Mouse (Mus musculus) embryo, embryonic 10 days (tissue): ENCODE data around the gene Zfp961.
"Not testable (repeated sequence)": the region's sequence is repeated elsewhere in the genome, so short reads cannot be mapped to it uniquely, and the experiment has no call there.

Source experiments
- DNase-seq: peaks from one replicate; pipeline ENCODE4 v3.0.0-alpha.2; 2015; ENCODE audit warnings: low spot score

Zfp961 gene

GRCm38 (mm10) chr8:71950482-71951221 lies at the start of gene Zfp961:
Gene Zfp961, plus strand, starts transcription at chr8:71951038.
- peak; percentile 99 for DNase-seq

- DNase-seq, result not testable (repeated sequence)
These were observed 47.8 kb upstream of the Zfp961 start for GRCm38 (mm10) chr8:71903084-71903483.

GRCm38 (mm10) chr8:71906809-71907208 lies 44.0 kb upstream of the Zfp961 start:
- no peak for DNase-seq

DNA sequence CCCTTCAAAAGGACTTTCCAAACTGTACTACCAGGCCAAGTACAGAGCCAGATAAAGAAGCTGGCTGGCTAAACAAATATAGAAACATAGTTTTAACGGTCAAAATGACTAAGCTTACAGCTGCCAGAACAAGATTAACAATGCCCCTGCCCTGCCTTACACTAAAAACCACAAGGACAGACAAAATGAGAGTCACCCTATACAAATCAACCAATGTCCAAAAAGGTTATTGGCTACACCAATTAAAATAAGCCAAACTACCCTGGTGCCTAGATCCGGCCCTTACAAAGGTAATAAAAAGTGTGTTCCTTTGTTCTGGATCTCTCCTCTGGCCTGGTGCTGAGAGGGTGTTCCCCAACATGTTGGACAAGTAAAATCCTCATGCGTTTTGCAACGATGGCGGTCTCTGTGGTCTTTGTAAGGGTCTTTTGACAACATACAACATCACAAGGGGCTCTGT lies 43.0 kb upstream of the Zfp961 start:
- no peak for DNase-seq

DNA sequence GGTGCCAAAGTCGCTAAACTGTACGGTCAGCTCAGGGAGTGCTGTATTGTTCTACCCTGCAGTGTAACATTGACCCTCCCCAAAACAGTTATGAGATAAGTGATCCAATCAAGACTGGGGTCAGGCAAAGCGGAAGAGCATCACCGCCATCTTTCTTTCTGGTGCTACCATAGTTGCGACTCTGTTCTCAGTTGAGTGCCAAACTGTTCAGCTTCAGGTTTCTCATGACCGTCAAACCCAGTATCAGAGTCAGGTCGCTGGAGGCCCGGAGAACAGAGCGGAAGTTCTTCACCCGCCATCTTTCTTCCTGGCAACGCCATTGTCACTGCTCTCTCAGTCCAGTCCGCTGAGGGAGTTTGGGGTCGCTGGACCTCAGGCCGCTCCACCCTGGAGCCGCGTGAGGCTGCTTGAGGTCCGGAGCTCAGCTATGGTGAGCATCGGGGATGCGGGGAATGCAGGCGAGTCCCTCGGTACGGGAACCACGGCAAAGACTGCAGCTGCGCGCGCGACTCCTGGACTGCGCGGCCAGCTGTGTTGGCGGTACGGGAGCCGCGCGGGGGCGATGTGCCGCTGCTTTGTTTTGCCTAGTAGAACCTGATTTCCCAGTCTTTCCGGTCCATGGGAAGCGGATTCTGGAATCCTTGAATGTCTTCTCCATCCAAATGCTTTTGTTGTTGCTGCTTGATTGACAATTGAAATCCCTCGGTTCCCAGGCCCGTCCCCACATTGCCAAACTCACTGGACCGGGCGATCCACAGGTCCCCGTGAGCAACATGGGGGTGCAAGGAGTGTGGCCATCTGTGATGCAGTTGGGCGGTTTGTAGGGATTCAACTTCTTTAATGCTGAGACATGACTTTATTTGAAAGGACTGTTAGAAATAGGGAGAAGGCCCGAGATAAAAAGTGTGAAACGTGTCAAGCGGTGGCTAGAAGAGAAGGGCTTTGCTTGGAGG lies 42.3 kb upstream of the Zfp961 start, which contains the start of the genes Zfp882 and Zfp617:
TSS of gene Zfp882 (plus strand) at position 300 of the 953 bp plus-strand sequence.
TSS of gene Zfp617 (plus strand) at position 327 of the 953 bp plus-strand sequence.
- DNase-seq, result peak; percentile 90

DNA sequence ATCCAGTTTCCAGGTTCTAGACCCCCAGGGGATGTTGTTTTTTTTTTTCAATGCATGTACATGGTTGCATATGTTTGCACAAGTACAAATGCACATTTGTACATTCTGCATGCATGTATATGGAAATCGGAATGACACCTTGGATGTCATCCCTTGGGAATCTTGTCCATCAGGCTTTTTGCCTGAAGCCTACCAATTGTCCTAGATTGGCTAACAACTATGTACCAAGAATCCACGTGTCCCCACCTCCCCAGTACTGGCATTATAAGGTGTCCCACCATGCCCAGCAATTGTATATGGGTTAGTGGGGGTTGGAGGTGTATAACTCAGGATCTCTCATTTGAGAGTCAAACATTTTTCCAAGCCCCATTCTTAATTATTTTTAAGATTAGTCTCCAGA lies 38.6 kb upstream of the Zfp961 start:
- DNase-seq, result no peak

- peak; percentile 96 for DNase-seq
These were observed 28.1 kb upstream of the Zfp961 start for GRCm38 (mm10) chr8:71922567-71923401.

- DNase-seq, result no peak
These were observed 25.0 kb upstream of the Zfp961 start for GRCm38 (mm10) chr8:71925791-71926190.

GRCm38 (mm10) chr8:71926551-71926950 lies 24.3 kb upstream of the Zfp961 start:
- DNase-seq, result no peak

DNA sequence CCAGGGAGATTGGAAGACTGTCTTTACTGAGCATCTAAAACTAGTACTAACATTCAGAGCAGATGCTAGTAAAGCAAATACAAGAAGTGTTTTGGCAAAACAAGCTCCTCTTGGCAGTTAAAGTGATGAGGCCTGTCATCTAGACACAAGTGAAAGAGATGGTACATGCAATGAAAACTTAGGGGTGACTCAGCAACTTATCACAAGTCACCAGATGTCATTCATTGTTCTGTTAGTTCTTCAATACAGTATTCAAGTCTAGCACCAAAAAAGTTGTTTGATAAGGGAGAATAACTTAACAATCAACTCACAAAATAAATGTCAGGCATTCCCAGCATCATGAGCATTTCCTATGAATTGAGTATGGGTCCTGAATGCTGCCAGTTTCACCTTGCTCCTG lies 23.1 kb upstream of the Zfp961 start:
- no peak for DNase-seq

- not testable (repeated sequence) for DNase-seq
These were observed 12.8 kb upstream of the Zfp961 start for GRCm38 (mm10) chr8:71938037-71938436.

DNA sequence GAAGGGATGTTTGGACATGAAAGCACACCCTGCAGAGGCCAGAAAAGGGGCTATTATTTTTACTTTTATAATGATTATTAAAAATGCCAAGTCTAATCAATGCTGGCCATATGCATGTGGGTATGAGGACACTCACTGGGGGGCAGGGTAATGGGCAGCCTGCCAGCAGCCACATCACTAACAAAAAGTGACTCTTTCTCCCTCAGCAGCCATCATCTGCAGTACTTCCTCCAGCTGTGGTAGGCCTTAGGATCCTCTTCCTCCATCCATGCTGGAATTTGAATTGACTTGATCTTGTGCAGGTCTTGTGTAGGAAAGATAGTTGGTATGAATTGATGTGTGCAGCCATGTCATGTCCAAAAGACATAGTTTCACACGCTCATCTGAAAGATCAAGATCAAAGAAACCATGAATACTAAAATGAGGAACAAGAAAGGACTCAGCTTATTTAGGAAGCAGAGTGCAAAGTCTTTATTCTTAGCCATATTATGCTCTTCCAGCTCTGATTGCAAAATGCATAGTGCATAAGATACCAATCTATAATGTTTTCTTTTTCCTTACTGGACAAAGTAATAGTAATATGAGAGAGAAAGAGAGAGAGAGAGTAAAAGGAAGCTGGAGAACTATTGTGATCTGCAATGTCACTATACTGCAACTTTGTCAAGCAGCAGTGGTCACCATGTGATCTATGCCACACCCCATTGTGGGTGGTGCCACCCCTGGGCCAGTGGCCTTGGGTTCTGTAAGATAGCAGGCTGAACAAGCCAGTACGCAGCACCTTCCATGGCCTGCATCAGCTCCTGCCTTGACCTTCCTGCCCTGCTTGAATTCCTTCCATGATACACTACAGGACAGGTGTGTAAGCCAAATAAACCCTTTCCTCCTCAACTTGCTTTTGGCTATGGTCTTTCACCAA lies 10.3 kb upstream of the Zfp961 start:
- no peak for DNase-seq

GRCm38 (mm10) chr8:71941776-71942175 lies 9.1 kb upstream of the Zfp961 start:
- DNase-seq, result no peak

GRCm38 (mm10) chr8:71948624-71949023 lies 2.2 kb upstream of the Zfp961 start:
- DNase-seq, result no peak

DNA sequence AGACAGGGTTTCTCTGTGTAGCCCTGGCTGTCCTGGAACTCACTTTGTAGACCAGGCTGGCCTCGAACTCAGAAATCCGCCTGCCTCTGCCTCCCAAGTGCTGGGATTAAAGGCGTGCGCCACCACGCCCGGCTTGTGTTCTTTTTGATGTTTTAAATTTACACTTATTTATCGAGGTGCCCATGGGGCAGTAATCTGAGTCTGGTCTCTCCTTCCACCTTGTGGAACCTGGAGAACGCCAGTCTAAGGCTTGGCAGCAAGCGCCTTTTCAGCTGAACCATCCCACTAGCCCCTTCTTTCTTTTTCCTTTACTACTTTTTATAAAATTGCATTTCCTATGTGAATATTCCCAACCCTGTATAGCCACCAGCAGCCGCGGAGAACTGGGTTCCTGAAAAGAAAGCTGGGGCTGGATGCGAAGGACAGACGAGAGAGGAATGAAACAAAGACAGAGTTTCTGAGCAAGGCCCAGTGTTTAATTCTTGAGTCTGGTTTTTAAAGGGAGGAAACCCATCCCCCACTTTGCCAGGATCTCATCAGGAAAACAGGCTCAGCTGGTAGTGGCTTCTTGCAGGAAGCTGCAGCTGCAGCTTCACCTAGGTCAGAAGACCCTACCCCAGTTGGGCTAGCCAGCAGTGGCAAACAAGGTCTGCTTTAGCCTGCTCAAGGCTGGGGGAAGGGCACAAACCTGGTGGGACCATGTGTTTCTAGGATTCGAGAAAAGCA lies 761 bp downstream of the Zfp961 start:
- DNase-seq, result peak; percentile 23

- DNase-seq, result no peak
These were observed 1.7 kb downstream of the Zfp961 start for GRCm38 (mm10) chr8:71952489-71952888.

DNA sequence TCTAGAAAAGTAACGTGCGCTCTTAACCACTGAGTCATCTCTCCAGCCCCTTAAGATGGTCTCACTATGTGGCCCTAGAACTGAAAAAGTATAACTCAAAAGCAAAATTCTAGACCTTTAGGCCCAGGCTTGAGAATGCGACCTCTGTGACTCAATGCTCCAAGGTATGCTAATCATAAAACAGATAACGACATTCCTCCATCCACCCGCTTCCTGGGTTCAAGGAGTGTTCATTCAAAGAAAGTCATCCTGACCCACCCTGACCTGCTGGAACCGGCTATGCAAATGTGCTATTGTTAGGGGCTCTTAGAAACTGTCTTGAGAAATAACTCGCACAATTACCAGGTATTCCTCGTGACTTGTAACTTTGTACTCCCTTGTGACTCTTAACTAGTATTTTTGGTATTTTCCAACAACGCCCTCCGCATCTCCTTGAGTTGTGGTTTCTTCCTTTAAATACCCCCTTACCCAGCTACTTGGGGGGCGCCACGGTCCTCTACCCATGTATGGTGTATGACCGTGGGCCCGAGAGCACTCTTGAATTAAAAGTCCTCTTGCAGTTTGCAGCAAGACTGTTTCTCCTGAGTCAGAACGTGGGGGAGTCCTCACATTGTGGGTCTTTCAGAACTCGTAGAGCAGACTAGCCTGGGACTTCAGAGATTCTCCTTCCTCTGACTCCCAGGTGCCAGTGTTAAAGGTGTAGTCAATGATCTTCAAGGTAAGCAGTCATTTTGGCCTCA lies 2.3 kb downstream of the Zfp961 start:
- DNase-seq, result not testable (repeated sequence)

DNA sequence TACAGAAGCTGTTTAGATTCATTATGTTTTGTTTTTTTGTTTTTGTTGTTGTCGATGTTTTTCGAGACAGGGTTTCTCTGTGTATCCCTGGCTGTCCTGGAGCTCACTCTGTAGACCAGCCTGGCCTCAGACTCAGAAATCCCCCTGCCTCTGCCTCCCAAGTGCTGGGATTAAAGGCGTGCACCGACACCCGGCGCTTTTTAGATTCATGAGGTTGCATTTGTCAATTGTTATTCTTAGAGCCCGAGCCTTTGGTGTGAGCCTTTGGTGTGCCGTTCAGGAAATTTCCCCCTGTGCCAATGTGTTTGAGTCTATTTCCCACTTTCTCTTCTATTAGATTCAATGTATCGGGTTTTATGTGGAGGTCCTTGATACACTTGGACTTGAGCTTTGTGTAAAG lies 3.8 kb downstream of the Zfp961 start:
- DNase-seq, result no peak

DNA sequence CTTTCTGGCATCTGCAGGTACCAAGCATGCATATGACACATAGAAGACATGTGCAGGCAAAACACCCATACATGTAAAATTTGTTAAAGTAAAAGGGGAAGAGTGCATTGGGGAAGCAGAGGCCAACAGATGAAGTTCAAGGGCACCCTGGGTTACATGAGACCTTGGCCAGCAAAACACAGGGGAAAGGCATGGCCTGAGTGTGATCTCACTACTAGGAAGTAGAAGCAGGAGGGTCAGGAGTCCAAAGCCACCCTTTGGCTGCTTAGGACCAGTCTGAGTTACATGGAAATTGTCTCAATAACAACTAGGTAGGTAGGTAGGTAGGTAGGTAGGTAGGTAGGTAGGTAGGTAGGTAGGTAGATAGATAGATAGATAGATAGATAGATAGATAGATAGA lies 9.6 kb downstream of the Zfp961 start:
- no peak for DNase-seq
